Mouse (Mus musculus): Measurements from ENCODE around the gene Slit1. TPM values are rescaled to one million over a fixed set of nuclear protein-coding genes. Genes with fewer than 3 reads are reported as not detected.

Gene Slit1
- polyA plus RNA-seq, 1 experiment from 2014 or later: 17.4 TPM

DNA sequence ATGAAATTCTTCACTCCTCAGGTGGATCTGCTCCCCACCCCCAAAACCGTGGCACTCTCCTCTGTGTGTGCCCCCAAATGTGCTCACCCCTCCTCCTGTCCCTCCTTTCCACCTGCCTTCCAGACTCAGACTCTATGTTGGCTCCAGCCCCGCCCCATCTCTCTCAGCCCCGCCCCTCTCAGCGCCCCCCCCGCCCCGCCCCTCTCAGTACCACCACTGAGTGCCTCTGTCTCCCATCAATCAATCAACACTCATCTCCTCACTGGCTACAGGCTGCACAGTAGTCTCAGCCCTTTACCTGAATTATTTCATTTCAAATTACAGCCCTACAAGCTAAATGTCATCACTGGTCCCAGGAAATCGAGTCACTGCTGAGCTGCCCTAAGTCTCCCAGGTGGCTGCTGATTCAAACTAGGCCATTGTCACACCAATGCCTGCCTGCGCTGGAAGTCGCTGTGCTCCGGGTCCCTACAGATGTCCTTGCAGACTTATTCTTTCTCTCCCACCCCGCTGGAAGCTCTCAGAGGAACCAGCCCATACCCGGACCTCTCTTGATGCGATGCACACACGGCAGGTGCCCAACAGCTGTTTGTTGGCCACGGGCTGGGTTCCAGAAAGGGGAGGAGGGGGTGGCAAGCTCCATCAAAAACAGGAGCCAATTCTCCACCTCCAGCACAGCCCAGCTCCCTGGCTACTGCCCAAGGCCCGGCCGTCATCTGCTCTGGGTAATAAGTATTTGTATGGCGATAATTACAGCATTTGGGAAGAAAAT, 5.6 kb downstream of the Slit1 start:
- peak; percentile 60 for ATAC-seq
- H3K27ac ChIP-seq (ENCODE audit: low read depth, low read length): no peak overlapping the region
- H3K4me3 ChIP-seq (ENCODE audit: low read length): peak overlapping the region; percentile 24
- no peaks in the 10 kb centered on the region for H3K27me3 ChIP-seq (replicated peaks; ENCODE audit: control insufficient read depth, insufficient read depth, low read length)
- H3K4me1 ChIP-seq (ENCODE audit: control insufficient read depth, insufficient read depth, low read depth, low read length): peaks cover 39% of the 10 kb centered on the region
- H3K9ac ChIP-seq (ENCODE audit: low read depth, low read length): peak overlapping the region; percentile 28
- H3K9me3 ChIP-seq (ENCODE audit: control insufficient read depth, low read length): no peaks in the 10 kb centered on the region
- H3K4me2 ChIP-seq (ENCODE audit: low read length): peak overlapping the region; percentile 43
- no peaks in the 10 kb centered on the region for H3K36me3 ChIP-seq (ENCODE audit: control insufficient read depth, insufficient read depth, low read length)
- WGBS: under 1% methylated on average over 18 of the region's 18 CpGs

DNA sequence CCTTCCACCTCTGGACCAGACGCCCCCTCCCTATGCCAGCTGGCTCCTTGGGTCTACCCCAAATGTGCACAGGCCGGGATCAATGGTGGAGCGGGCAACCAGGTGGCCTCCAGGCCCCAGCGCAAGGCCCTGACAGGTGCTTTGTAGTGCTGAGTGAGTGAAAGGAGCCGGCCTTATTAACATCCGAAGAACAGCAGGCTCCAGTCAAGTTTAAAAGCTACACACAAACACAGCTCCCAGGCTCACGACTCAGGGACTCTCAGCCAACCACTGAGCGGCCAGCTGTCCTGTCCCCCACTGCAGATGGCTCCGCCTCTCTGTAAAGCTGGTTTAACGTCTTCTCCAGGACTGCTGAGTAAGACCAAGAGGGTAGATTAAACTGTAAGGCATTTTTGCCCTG, 8.8 kb downstream of the Slit1 start:
- no peak overlapping the region for H3K27ac ChIP-seq (ENCODE audit: low read depth, low read length)
- peaks cover 28% of the 10 kb centered on the region for H3K4me1 ChIP-seq (ENCODE audit: control insufficient read depth, insufficient read depth, low read depth, low read length)
- peaks cover 9% of the 10 kb centered on the region for H3K9me3 ChIP-seq (ENCODE audit: control insufficient read depth, low read length)
- H3K4me2 ChIP-seq (ENCODE audit: low read length): no peak overlapping the region; the same call in 1 of the 2 replicates
- H3K27me3 ChIP-seq (replicated peaks; ENCODE audit: control insufficient read depth, insufficient read depth, low read length): no peaks in the 10 kb centered on the region
- WGBS: 10% methylated on average over 10 of the region's 10 CpGs
- peak; percentile 48; the same call in 1 of the 2 replicates for ATAC-seq
- peaks cover 6% of the 10 kb centered on the region; the same call in 1 of the 2 replicates for H3K36me3 ChIP-seq (ENCODE audit: control insufficient read depth, insufficient read depth, low read length)
- H3K4me3 ChIP-seq (ENCODE audit: low read length): no peak overlapping the region
- no peak overlapping the region; the same call in 1 of the 2 replicates for H3K9ac ChIP-seq (ENCODE audit: low read depth, low read length)

DNA sequence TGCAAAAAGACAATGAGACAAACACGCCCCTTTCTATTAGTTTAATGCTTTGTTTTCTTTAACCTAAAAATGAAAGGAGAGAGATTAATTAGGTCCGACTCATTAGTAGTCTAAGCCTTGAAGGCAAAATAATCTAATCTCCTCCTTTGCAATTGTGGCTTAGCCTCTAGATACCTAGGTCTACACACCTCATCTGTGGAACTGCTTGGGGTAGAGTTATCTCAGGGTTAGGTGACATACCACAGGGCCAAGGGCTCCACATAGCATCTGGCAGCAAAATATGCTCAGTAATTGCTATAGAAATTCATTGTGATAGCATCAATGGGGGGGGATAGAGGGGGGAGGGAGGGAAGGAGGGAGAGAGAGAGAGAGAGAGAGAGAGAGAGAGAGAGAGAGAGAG, 18.0 kb downstream of the Slit1 start:
- Histone ChIP-seq H3K36me3 (ENCODE audit: control insufficient read depth, insufficient read depth, low read length) (no peaks in the 10 kb centered on the region), H3K4me2 (ENCODE audit: low read length) (no peak overlapping the region), H3K4me3 (ENCODE audit: low read length) (no peak overlapping the region), H3K9me3 (ENCODE audit: control insufficient read depth, low read length) (0 out of 2 replicates have a peak, but pooled peaks cover under 1% of the 10 kb centered on the region), H3K9ac (ENCODE audit: low read depth, low read length) (no peak overlapping the region), H3K4me1 (ENCODE audit: control insufficient read depth, insufficient read depth, low read depth, low read length) (peaks cover 8% of the 10 kb centered on the region), H3K27me3 (replicated peaks; ENCODE audit: control insufficient read depth, insufficient read depth, low read length) (no peaks in the 10 kb centered on the region; the same call in 1 of the 2 replicates), H3K27ac (ENCODE audit: low read depth, low read length) (0 out of 2 replicates have a peak overlapping the region, but pooled peaks have one; percentile 5)
- ATAC-seq: no peak
- 48% methylated on average over 2 of the region's 2 CpGs for WGBS

DNA sequence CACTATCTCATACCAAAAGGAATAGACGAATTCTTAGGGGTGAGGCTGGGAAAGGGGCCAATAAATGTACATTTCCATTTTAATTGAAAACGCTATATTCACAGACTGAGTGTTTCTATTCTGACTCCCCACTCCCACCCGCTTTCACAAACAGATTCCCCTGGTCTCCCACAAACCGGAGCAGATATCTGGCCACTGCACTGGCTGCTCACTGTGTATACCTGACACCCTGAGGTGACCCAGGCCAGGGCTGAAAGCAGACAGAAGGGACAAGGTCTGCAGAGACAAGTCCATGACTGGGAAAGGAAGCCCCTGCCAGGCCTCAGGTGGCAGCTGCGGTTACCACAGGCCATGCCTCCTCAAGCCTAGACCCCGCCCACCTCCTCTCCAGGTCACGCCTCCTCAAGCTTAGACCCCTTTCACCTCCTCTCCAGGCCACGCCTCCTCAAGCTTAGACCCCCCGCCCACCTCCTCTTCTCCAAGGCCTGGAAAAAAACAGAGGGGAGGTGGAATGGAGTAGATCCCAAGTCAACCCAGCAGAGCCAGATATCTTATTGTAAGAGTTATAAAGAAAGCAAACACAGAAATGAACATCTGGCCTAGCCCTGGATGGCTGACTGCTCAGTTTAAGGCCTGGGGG, 18.5 kb downstream of the Slit1 start:
- Histone ChIP-seq H3K4me1 (ENCODE audit: control insufficient read depth, insufficient read depth, low read depth, low read length) (peaks cover 8% of the 10 kb centered on the region), H3K9ac (ENCODE audit: low read depth, low read length) (no peak overlapping the region), H3K4me3 (ENCODE audit: low read length) (no peak overlapping the region), H3K4me2 (ENCODE audit: low read length) (no peak overlapping the region), H3K36me3 (ENCODE audit: control insufficient read depth, insufficient read depth, low read length) (no peaks in the 10 kb centered on the region), H3K27ac (ENCODE audit: low read depth, low read length) (peak overlapping the region; percentile 5), H3K9me3 (ENCODE audit: control insufficient read depth, low read length) (no peaks in the 10 kb centered on the region), H3K27me3 (replicated peaks; ENCODE audit: control insufficient read depth, insufficient read depth, low read length) (no peaks in the 10 kb centered on the region; the same call in 1 of the 2 replicates)
- 26% methylated on average over 9 of the region's 9 CpGs for WGBS
- peak; percentile 49 for ATAC-seq

DNA sequence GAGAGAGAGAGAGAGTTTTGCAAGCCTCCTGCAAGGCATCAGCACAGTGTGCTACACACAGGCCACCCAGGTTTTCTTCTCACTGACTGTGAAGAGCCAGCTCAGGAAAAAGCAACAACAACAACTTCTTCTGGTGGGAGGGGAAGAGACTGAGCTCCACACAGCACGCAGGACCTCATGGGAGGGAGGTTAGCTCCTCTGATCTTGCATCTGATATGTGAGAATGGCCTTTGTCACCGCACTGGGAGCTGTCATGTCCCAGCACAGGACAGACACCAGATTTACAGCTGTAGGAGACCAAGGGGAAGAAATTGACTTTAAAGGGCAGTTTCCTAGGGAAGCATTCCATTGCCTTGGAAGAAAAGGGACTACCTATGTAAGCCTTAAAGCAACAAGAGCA, 20.1 kb downstream of the Slit1 start:
- Histone ChIP-seq H3K9me3 (ENCODE audit: control insufficient read depth, low read length) (no peaks in the 10 kb centered on the region), H3K27ac (ENCODE audit: low read depth, low read length) (no peak overlapping the region), H3K27me3 (replicated peaks; ENCODE audit: control insufficient read depth, insufficient read depth, low read length) (no peaks in the 10 kb centered on the region; the same call in 1 of the 2 replicates), H3K36me3 (ENCODE audit: control insufficient read depth, insufficient read depth, low read length) (no peaks in the 10 kb centered on the region), H3K4me3 (ENCODE audit: low read length) (no peak overlapping the region), H3K9ac (ENCODE audit: low read depth, low read length) (no peak overlapping the region), H3K4me2 (ENCODE audit: low read length) (no peak overlapping the region), H3K4me1 (ENCODE audit: control insufficient read depth, insufficient read depth, low read depth, low read length) (peaks cover 8% of the 10 kb centered on the region)
- ATAC-seq: no peak
- 39% methylated on average over 2 of the region's 2 CpGs for WGBS

DNA sequence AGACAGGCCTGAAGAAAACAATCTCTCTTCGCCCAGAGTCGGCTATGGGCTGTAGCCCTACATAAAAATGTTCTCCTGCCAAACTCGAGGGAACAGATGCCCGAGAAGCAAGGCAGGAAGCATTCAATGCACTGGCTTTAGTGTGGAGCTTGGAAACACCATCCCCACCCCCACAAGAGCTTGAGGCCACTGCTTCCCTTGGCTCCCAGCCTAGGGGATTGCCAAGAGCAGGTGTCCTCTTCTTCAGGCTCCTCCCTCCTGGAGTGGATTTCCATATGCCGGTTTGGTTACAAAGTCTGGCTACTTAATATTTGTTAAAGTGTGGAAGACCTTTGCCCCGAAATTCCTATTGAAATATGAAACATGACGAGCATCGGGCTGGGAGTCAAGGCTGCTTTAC, 24.0 kb downstream of the Slit1 start:
- no peak overlapping the region for H3K9ac ChIP-seq (ENCODE audit: low read depth, low read length)
- H3K36me3 ChIP-seq (ENCODE audit: control insufficient read depth, insufficient read depth, low read length): no peaks in the 10 kb centered on the region
- H3K4me2 ChIP-seq (ENCODE audit: low read length): no peak overlapping the region
- WGBS: 62% methylated on average over 8 of the region's 8 CpGs
- no peaks in the 10 kb centered on the region for H3K9me3 ChIP-seq (ENCODE audit: control insufficient read depth, low read length)
- peaks cover 28% of the 10 kb centered on the region for H3K4me1 ChIP-seq (ENCODE audit: control insufficient read depth, insufficient read depth, low read depth, low read length)
- H3K27me3 ChIP-seq (replicated peaks; ENCODE audit: control insufficient read depth, insufficient read depth, low read length): no peaks in the 10 kb centered on the region; the same call in 1 of the 2 replicates
- H3K4me3 ChIP-seq (ENCODE audit: low read length): no peak overlapping the region
- no peak overlapping the region; the same call in 1 of the 2 replicates for H3K27ac ChIP-seq (ENCODE audit: low read depth, low read length)
- no peak for ATAC-seq

DNA sequence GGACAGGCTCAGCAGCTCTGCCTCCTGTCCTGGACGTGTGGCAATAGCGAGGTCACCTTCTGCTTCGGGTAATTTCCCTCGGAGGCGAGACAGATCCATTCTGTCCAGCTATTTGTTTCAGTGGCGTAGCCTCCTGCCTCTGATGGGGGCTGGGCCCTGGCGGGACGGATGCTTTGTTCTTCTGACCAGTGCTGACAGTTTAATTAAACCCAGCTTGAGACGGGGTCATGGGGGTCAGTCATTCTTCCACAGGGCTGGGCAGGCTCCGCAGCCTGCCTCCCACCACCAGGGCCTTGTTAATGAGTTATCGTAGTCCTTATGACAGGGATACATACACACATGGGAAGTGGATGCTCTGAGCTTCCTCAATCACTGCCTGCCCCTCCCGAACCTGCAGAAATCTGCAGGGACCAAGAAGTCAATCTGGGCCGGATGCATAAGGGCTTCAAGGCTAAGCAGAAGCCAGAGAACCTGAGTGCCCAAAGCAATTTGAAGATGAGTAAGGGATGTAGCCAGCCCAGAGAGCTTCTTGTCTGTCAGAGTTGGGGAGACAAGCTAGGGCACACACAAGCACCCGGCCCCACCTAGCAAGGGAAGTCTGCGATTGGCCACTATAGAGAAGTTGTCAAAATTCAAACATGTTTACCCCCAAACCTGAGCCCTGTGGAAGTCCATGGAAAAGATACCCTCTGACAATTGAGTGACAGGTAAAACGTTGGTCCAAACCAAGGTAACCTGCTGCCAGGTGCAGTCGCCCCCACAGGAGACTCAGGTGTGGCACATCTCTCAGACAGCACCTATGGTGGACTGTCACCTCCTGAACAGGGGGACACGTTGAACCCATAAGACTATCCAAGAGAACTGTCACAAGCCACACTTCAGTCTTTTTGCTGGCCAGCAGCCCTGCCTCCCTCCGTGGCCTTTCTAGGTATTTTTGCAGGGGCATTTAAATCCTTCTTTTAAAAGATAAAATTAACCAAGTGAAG, 26.9 kb downstream of the Slit1 start:
- H3K27me3 ChIP-seq (replicated peaks; ENCODE audit: control insufficient read depth, insufficient read depth, low read length): no peaks in the 10 kb centered on the region; the same call in 1 of the 2 replicates
- H3K9ac ChIP-seq (ENCODE audit: low read depth, low read length): no peak overlapping the region; the same call in 1 of the 2 replicates
- H3K36me3 ChIP-seq (ENCODE audit: control insufficient read depth, insufficient read depth, low read length): no peaks in the 10 kb centered on the region
- peaks cover 25% of the 10 kb centered on the region for H3K4me1 ChIP-seq (ENCODE audit: control insufficient read depth, insufficient read depth, low read depth, low read length)
- H3K4me2 ChIP-seq (ENCODE audit: low read length): no peak overlapping the region
- ATAC-seq: peak; percentile 46
- no peak overlapping the region for H3K4me3 ChIP-seq (ENCODE audit: low read length)
- 27% methylated on average over 19 of the region's 19 CpGs for WGBS
- H3K9me3 ChIP-seq (ENCODE audit: control insufficient read depth, low read length): no peaks in the 10 kb centered on the region
- no peak overlapping the region for H3K27ac ChIP-seq (ENCODE audit: low read depth, low read length)

DNA sequence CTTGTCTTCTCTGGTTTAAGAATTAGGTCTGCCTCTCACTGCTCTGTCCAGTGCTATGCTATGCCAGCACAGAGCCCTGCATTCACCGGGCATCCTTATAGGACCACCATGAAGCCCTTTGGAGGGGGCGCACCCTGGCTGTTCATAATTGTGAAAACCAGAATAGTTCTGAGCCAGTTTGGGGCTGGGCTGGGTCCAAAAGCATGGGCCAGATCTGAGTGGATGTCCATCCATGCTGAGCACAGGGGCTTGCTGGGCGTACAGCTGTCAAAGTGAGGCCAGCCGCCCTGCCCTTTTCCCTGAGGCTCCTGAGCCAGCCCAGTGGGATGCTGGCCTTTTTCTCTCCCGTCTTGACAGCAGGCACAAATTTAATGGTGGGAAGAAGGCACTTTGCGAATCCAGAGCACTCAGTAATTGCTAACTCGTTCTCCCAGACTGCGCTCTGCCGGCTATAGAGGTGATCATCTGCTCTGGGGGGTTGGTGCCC, 29.0 kb downstream of the Slit1 start:
- Histone ChIP-seq H3K4me2 (ENCODE audit: low read length) (no peak overlapping the region), H3K9ac (ENCODE audit: low read depth, low read length) (no peak overlapping the region), H3K9me3 (ENCODE audit: control insufficient read depth, low read length) (no peaks in the 10 kb centered on the region), H3K4me3 (ENCODE audit: low read length) (no peak overlapping the region), H3K27ac (ENCODE audit: low read depth, low read length) (no peak overlapping the region), H3K36me3 (ENCODE audit: control insufficient read depth, insufficient read depth, low read length) (no peaks in the 10 kb centered on the region), H3K27me3 (replicated peaks; ENCODE audit: control insufficient read depth, insufficient read depth, low read length) (no peaks in the 10 kb centered on the region), H3K4me1 (ENCODE audit: control insufficient read depth, insufficient read depth, low read depth, low read length) (peaks cover 25% of the 10 kb centered on the region)
- ATAC-seq: no peak
- 55% methylated on average over 9 of the region's 9 CpGs for WGBS

All from hindbrain, embryonic 16.5 days (tissue).